Mouse (Mus musculus) small intestine, adult 2 months (tissue): ENCODE data around the gene Lck. TPM values are rescaled to one million over a fixed set of nuclear protein-coding genes. Genes with fewer than 3 reads are reported as not detected.
A peak's percentile ranks its signal among the peaks of the same experiment; 100 is the strongest.

Experiments used
- H3K27ac ChIP-seq: fragments of 200-500 bp; 2 replicates; pipeline ENCODE4 v1.5.1; 2012; ENCODE audit warnings: low read depth, low read length, control low read depth, inconsistent platforms; ENCODE audit not compliant: insufficient read depth
- H3K27me3 ChIP-seq: fragments of 200-500 bp; 2 replicates; pipeline ENCODE4 v1.6.1; 2012; ENCODE audit warnings: mild to moderate bottlenecking, moderate library complexity, low read length, inconsistent platforms; ENCODE audit not compliant: control insufficient read depth, insufficient read depth
- H3K36me3 ChIP-seq: fragments of 200-500 bp; 2 replicates; pipeline ENCODE4 v1.6.1; 2012; ENCODE audit warnings: mild to moderate bottlenecking, low read length, control low read depth, inconsistent platforms; ENCODE audit not compliant: control insufficient read depth, insufficient read depth
- H3K4me1 ChIP-seq: fragments of 200-500 bp; 2 replicates; pipeline ENCODE4 v1.6.1; 2012; ENCODE audit warnings: low read length, inconsistent platforms, mixed read lengths; ENCODE audit not compliant: control insufficient read depth, insufficient read depth, insufficient read length
- H3K4me3 ChIP-seq: fragments of 200-500 bp; 2 replicates; pipeline ENCODE4 v1.5.1; 2012; ENCODE audit warnings: low read depth, mild to moderate bottlenecking, control low read depth, inconsistent platforms, low read length, moderate library complexity
- CTCF ChIP-seq: fragments of 200-500 bp; IDR thresholded peaks from 2 replicates; pipeline ENCODE4 v1.5.1; 2012; ENCODE audit warnings: low read depth, mild to moderate bottlenecking, control low read depth, inconsistent platforms, low read length, moderate library complexity, mixed read lengths; ENCODE audit not compliant: insufficient replicate concordance, insufficient read length; ENCODE audit errors: extremely low read depth
- POLR2A ChIP-seq: fragments of 200-500 bp; IDR thresholded peaks from 2 replicates; pipeline ENCODE4 v1.6.1; 2012; ENCODE audit warnings: low read depth, mild to moderate bottlenecking, control low read depth, inconsistent platforms, low read length, moderate library complexity
- WGBS: fragments of 180-500 bp; shearing (Covaris S2); methylation state at CpG from one replicate; pipeline ENCODE4 v1.1.7; 2018; 5-methylcytosine and 5-hydroxymethylcytosine counted together
- polyA plus RNA-seq: library from polyadenylated mRNA; depleted of rRNA; stranded (reverse); fragments of >200 nt; gene quantifications from 2 replicates; pipeline ENCODE4 v1.2.3, GENCODE M21; 2012

Lck gene
- polyA plus RNA-seq, 1 experiment: 15.0 TPM

DNA sequence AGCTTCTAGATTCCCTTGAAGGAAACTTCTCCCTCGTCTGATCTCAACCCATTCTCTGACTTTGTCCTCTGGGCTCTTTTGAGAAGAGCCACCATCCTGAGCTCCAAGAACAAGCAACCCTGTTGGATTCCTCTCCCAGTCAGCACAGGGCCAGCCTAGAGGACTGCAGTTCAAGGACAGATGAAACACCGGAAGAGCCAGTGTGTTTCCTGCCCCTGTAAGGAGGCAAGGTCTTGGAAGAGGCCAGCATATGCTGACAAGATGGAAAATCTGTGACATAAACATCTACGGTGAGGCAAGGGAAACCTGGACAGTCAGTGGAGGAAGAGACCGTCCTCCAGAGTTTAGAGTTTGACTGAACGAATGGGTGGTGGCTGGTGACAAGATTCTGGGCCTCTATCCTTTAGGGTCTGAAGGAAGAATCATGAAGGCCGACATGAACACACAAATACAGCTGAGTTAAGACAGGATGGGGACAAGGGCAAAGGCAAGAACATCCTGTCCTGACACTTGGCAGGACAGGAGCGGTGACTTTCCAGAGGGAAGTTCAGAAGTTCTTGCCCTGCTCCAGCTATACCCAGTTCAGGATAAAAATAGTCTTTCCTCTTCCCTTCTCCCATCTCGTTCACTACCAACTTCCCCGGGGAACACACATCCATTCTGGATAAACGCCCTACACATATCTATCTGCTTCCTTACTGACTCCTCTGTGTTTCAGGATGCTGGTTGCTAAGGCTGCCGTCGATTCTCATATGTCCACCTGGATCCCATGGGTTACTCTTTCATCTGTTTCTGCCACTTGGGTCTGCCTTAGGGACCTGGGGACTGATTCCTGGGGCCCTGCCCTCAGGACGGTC is 977 bp downstream of the Lck start:
- no peaks in the 10 kb centered on the region for H3K4me1 ChIP-seq
- WGBS: 74% methylated on average over 13 of the region's 13 CpGs
- H3K4me3 ChIP-seq: peak overlapping the region; percentile 56
- H3K27me3 ChIP-seq: no peaks in the 10 kb centered on the region
- no peak for TF ChIP-seq CTCF
- no peak for TF ChIP-seq POLR2A
- peak overlapping the region; percentile 71; the same call in 1 of the 2 replicates for H3K27ac ChIP-seq
- H3K36me3 ChIP-seq: no peaks in the 10 kb centered on the region

DNA sequence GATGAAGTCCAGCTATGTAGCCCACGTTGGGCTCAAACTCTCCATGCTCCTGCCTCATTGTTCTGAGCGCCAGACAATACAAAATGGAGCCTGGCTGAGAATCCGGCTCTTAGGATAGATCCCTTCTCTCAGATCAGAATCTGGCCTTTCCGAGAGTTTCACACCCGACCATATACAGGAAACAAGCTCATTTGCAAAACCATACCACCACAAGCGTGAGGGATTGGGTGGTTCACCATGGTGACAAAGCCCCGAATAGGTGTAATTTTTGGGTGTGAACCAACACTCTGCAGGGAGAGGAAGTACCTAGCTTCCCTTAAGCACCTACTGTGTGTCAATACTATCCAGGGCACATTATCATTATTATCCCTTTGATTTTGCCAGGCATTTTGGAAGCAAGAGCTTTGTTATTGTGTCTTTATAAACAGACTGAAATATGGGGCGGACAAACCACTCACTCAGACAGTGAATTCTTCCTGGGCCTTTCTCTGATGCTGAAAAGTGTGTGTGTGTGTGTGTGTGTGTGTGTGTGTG is 1.8 kb downstream of the Lck start:
- H3K27me3 ChIP-seq: no peaks in the 10 kb centered on the region
- H3K4me1 ChIP-seq: no peaks in the 10 kb centered on the region
- TF ChIP-seq POLR2A (no peak), CTCF (no peak)
- 71% methylated on average over 8 of the region's 8 CpGs for WGBS
- no peak overlapping the region; the same call in 1 of the 2 replicates for H3K4me3 ChIP-seq
- H3K36me3 ChIP-seq: no peaks in the 10 kb centered on the region
- H3K27ac ChIP-seq: peak overlapping the region; percentile 28; the same call in 1 of the 2 replicates

DNA sequence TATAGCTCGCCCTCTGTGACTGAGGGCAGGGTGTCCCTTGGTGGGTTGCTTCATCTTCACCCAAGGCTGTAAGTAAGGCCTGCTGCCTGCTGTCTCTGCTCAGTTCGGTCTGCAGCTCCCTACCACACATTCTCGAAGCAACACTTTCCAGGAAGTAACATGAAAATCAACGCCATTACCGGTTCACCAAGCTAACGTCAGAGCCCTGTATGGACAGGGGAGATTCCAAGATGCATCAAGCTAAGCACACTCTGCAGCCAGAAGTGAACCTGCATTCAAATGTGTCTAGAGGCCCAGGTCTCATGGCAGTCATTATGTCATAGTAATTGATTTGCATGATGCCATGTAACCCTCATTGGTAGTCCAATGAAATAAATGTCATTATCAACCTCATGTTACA is 3.4 kb downstream of the Lck start:
- TF ChIP-seq CTCF (no peak), POLR2A (no peak)
- WGBS: 73% methylated on average over 6 of the region's 6 CpGs
- Histone ChIP-seq H3K4me3 (no peak overlapping the region), H3K36me3 (no peaks in the 10 kb centered on the region), H3K27me3 (no peaks in the 10 kb centered on the region), H3K4me1 (no peaks in the 10 kb centered on the region), H3K27ac (no peak overlapping the region)

DNA sequence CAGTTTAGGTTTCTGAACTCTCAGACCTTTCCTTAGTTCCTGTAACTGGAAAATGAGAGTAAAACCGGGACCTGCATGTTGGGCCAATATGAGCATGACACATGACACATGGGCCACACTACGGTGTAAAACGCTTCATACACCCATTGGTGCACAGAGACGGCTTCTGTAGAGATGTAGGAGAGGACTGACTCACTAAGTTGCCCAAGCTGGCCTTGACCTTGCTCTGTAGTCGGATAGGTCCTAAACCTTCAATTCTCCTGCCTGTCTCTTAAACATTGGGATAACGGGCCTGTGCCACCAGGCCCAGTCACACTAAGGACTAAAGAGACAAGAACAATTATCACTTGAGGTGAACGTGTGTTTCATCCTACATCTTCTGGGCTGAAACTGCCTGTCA is 5.1 kb downstream of the Lck start:
- 88% methylated on average over 7 of the region's 7 CpGs for WGBS
- H3K4me1 ChIP-seq: peaks cover 6% of the 10 kb centered on the region; the same call in 1 of the 2 replicates

GRCm38 (mm10) chr4:129565139-129565538 is 8.3 kb downstream of the Lck start:
- 64% methylated on average over 6 of the region's 6 CpGs for whole genome bisulfite sequencing
- no peaks in the 10 kb centered on the region for H3K27me3 ChIP-seq
- H3K27ac ChIP-seq: no peak overlapping the region
- no peak overlapping the region for H3K4me3 ChIP-seq
- TF ChIP-seq POLR2A: no peak
- no peak for TF ChIP-seq CTCF
- H3K4me1 ChIP-seq: peaks cover 6% of the 10 kb centered on the region; the same call in 1 of the 2 replicates
- no peaks in the 10 kb centered on the region for H3K36me3 ChIP-seq

More for the DNA sequence above, 5.1 kb downstream of the Lck start:
- Histone ChIP-seq H3K27me3 (no peaks in the 10 kb centered on the region), H3K27ac (no peak overlapping the region), H3K36me3 (no peaks in the 10 kb centered on the region), H3K4me3 (no peak overlapping the region)
- TF ChIP-seq CTCF (no peak), POLR2A (no peak)

DNA sequence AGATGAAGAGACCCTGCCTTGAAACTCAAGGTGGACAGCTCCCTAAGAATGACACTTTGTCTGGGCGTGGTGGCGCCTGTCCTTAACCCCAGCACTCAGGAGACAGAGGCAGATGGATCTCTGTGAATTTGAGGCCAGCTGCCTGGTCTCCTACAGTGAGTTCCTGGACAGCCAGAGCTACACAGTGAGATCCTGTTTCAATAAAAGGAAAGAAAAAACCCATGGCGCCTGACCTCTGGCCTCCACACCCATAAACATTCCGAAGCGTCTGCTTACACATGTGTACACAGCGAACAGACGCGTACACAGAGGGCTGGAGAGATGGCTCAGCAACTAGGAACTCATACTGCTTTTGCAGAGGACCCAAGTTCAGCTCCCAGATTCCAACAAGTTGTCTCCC is 9.7 kb downstream of the Lck start:
- WGBS: 28% methylated on average over 8 of the region's 8 CpGs
- peaks cover 6% of the 10 kb centered on the region; the same call in 1 of the 2 replicates for H3K4me1 ChIP-seq
- H3K4me3 ChIP-seq: no peak overlapping the region
- no peak for TF ChIP-seq CTCF
- TF ChIP-seq POLR2A: no peak
- no peak overlapping the region for H3K27ac ChIP-seq
- no peaks in the 10 kb centered on the region for H3K36me3 ChIP-seq
- no peaks in the 10 kb centered on the region for H3K27me3 ChIP-seq

DNA sequence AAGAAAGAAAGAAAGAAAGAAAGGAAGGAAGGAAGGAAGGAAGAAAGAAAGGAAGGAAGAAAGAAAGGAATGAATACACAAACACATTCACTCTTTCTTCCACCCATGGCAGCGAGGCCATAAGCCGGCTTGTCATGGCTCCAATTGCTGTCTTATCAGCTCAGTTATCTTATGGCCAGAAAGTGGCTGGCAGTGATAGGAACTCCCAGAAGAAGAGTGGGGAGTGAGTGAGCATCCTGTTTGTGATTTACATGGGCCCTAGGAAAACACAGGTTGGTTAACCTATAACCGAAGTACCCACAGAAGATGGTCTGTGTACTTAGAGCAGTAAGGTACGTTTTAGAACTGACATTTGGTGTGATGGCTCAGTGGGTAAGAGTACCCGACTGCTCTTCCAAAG is 12.3 kb downstream of the Lck start:
- Histone ChIP-seq H3K36me3 (no peaks in the 10 kb centered on the region), H3K4me3 (no peak overlapping the region), H3K27ac (no peak overlapping the region), H3K27me3 (no peaks in the 10 kb centered on the region), H3K4me1 (peaks cover 11% of the 10 kb centered on the region; the same call in 1 of the 2 replicates)
- TF ChIP-seq POLR2A: no peak
- TF ChIP-seq CTCF: no peak
- WGBS: 54% methylated on average over 5 of the region's 5 CpGs
